Mouse (Mus musculus): Measurements from ENCODE around the gene Sf3b1.

GRCm38 (mm10) chr1:55026444-55027252, 633 bp downstream of the Sf3b1 start:
- TF ChIP-seq CHD2 (IDR thresholded peaks at IDR 0.05; ENCODE audit: low read depth, low read length) (no peak), ZNF384 (IDR thresholded peaks at IDR 0.05; ENCODE audit: low read depth, low read length) (no peak), MAFK (IDR thresholded peaks at IDR 0.05; ENCODE audit: insufficient read depth, low read depth, low read length) (no peak)

Measured in ES-E14 (cell line).